Mouse (Mus musculus) heart, embryonic 12.5 days (tissue): ENCODE measurements around the gene Gm42688. TPM values are rescaled to one million over a fixed set of nuclear protein-coding genes. Genes with fewer than 3 reads are reported as not detected.

Source experiments
- ATAC-seq: fragments of 200-750 bp; cut with Nextera tagmentation; 2 replicates; pipeline ENCODE4 v1.8.0; 2017; ENCODE audit warnings: moderate TSS enrichment, moderate library complexity; ENCODE audit not compliant: insufficient number of reproducible peaks, low FRiP score
- H3K27ac ChIP-seq: fragments of 300-500 bp; sonication (generic); 2 replicates; pipeline ENCODE4 v1.5.1; 2016; ENCODE audit warnings: mild to moderate bottlenecking, moderate library complexity; ENCODE audit not compliant: poor library complexity, severe bottlenecking
- H3K27me3 ChIP-seq: fragments of 300-500 bp; sonication (generic); replicated peaks from 2 replicates; pipeline ENCODE4 v1.6.1; 2016; ENCODE audit warnings: mild to moderate bottlenecking, moderate library complexity
- H3K36me3 ChIP-seq: fragments of 300-500 bp; sonication (generic); 2 replicates; pipeline ENCODE4 v1.6.1; 2016; ENCODE audit warnings: mild to moderate bottlenecking, moderate library complexity
- H3K4me1 ChIP-seq: fragments of 300-500 bp; sonication (generic); replicated peaks from 2 replicates; pipeline ENCODE4 v1.6.1; 2016; ENCODE audit warnings: mild to moderate bottlenecking
- H3K4me2 ChIP-seq: fragments of 300-500 bp; sonication (generic); 2 replicates; pipeline ENCODE4 v1.6.1; 2016; ENCODE audit warnings: mild to moderate bottlenecking, moderate library complexity
- H3K4me3 ChIP-seq: fragments of 300-500 bp; sonication (generic); 2 replicates; pipeline ENCODE4 v1.5.1; 2016; ENCODE audit warnings: mild to moderate bottlenecking
- H3K9ac ChIP-seq: fragments of 300-500 bp; sonication (generic); 2 replicates; pipeline ENCODE4 v1.6.1; 2016; ENCODE audit warnings: mild to moderate bottlenecking, moderate library complexity
- H3K9me3 ChIP-seq: fragments of 300-500 bp; sonication (generic); replicated peaks from 2 replicates; pipeline ENCODE4 v1.6.1; 2016; ENCODE audit warnings: mild to moderate bottlenecking, moderate library complexity
- WGBS: fragments of 180-500 bp; shearing (Covaris S2); methylation state at CpG from one replicate; pipeline ENCODE4 v1.1.7; 2016; 5-methylcytosine and 5-hydroxymethylcytosine counted together
- polyA plus RNA-seq: library from polyadenylated mRNA; unstranded; fragments of >200 nt; fragmentation: Nextera tagmentation; extraction: Ambion mirVana; gene quantifications from 2 replicates; pipeline ENCODE4 v1.2.1, GENCODE M21; 2016

Gm42688 gene
- polyA plus RNA-seq, 1 experiment from 2014 or later = 2.2 TPM

GRCm38 (mm10) chr6:83132176-83132919 is 30.9 kb downstream of the Gm42688 start:
- Histone ChIP-seq H3K27ac (no peak overlapping the region), H3K4me3 (no peak overlapping the region), H3K36me3 (no peaks in the 10 kb centered on the region), H3K4me2 (no peak overlapping the region), H3K9me3 (no peaks in the 10 kb centered on the region), H3K9ac (no peak overlapping the region), H3K4me1 (peaks cover 18% of the 10 kb centered on the region), H3K27me3 (peaks cover 11% of the 10 kb centered on the region; the same call in 1 of the 2 replicates)
- 78% methylated on average over 9 of the region's 9 CpGs for WGBS
- ATAC-seq = no peak

- Histone ChIP-seq H3K4me3 (no peak overlapping the region), H3K9ac (no peak overlapping the region), H3K27ac (no peak overlapping the region), H3K9me3 (no peaks in the 10 kb centered on the region), H3K4me2 (no peak overlapping the region), H3K27me3 (peaks cover 11% of the 10 kb centered on the region; the same call in 1 of the 2 replicates), H3K36me3 (no peaks in the 10 kb centered on the region; the same call in 1 of the 2 replicates), H3K4me1 (peaks cover 32% of the 10 kb centered on the region)
- no peak for ATAC-seq
- 70% methylated on average over 3 of the region's 3 CpGs for WGBS
These were observed 32.8 kb downstream of the Gm42688 start for GRCm38 (mm10) chr6:83134226-83134625.

- peak within 1 kb of the TSS; percentile 92 for H3K9ac ChIP-seq
- H3K27ac ChIP-seq = peak within 1 kb of the TSS; percentile 100
- peaks cover 11% of the 10 kb centered on the region; the same call in 1 of the 2 replicates for H3K27me3 ChIP-seq
- peak within 1 kb of the TSS; percentile 68 for H3K4me3 ChIP-seq
- WGBS = 66% methylated on average over 7 of the region's 7 CpGs
- no peak for ATAC-seq
- H3K36me3 ChIP-seq = no peaks in the 10 kb centered on the region; the same call in 1 of the 2 replicates
- peaks cover 34% of the 10 kb centered on the region for H3K4me1 ChIP-seq
- H3K4me2 ChIP-seq = peak within 1 kb of the TSS; percentile 85
- no peaks in the 10 kb centered on the region for H3K9me3 ChIP-seq
These were observed 33.6 kb downstream of the Gm42688 start, which contains the start of gene Rtkn for GRCm38 (mm10) chr6:83134951-83135513. TSS of gene Rtkn (plus strand) at chr6:83135463.

GRCm38 (mm10) chr6:83135571-83136161 is 34.2 kb downstream of the Gm42688 start:
- no peak for ATAC-seq
- Histone ChIP-seq H3K4me2 (peak overlapping the region; percentile 85), H3K27ac (no peak overlapping the region), H3K4me3 (peak overlapping the region; percentile 68), H3K36me3 (no peaks in the 10 kb centered on the region; the same call in 1 of the 2 replicates), H3K27me3 (peaks cover 11% of the 10 kb centered on the region; the same call in 1 of the 2 replicates), H3K4me1 (peaks cover 34% of the 10 kb centered on the region), H3K9ac (peak overlapping the region; percentile 92), H3K9me3 (no peaks in the 10 kb centered on the region)
- WGBS = 7% methylated on average over 37 of the region's 37 CpGs

- H3K27ac ChIP-seq = peak overlapping the region; percentile 100
- H3K4me2 ChIP-seq = peak overlapping the region; percentile 85
- peak overlapping the region; percentile 68 for H3K4me3 ChIP-seq
- H3K27me3 ChIP-seq = peaks cover 11% of the 10 kb centered on the region; the same call in 1 of the 2 replicates
- peak overlapping the region; percentile 92 for H3K9ac ChIP-seq
- ATAC-seq = no peak
- no peaks in the 10 kb centered on the region for H3K9me3 ChIP-seq
- 21% methylated on average over 5 of the region's 5 CpGs for WGBS
- H3K4me1 ChIP-seq = peaks cover 37% of the 10 kb centered on the region
- H3K36me3 ChIP-seq = no peaks in the 10 kb centered on the region; the same call in 1 of the 2 replicates
These were observed 35.0 kb downstream of the Gm42688 start for GRCm38 (mm10) chr6:83136291-83136880.

GRCm38 (mm10) chr6:83136881-83137575 is 35.6 kb downstream of the Gm42688 start:
- H3K27me3 ChIP-seq = peaks cover 11% of the 10 kb centered on the region; the same call in 1 of the 2 replicates
- H3K4me1 ChIP-seq = peaks cover 43% of the 10 kb centered on the region
- peak overlapping the region; percentile 85 for H3K4me2 ChIP-seq
- H3K4me3 ChIP-seq = peak overlapping the region; percentile 68
- no peaks in the 10 kb centered on the region for H3K9me3 ChIP-seq
- H3K36me3 ChIP-seq = no peaks in the 10 kb centered on the region; the same call in 1 of the 2 replicates
- peak overlapping the region; percentile 92 for H3K9ac ChIP-seq
- WGBS = 1% methylated on average over 25 of the region's 26 CpGs
- peak overlapping the region; percentile 100 for H3K27ac ChIP-seq
- peak; percentile 83 for ATAC-seq

GRCm38 (mm10) chr6:83137576-83137950 is 36.1 kb downstream of the Gm42688 start:
- 1% methylated on average over 12 of the region's 12 CpGs for WGBS
- H3K27ac ChIP-seq = peak overlapping the region; percentile 100
- H3K4me2 ChIP-seq = peak overlapping the region; percentile 85
- peak overlapping the region; percentile 92 for H3K9ac ChIP-seq
- peaks cover 11% of the 10 kb centered on the region; the same call in 1 of the 2 replicates for H3K27me3 ChIP-seq
- no peaks in the 10 kb centered on the region; the same call in 1 of the 2 replicates for H3K36me3 ChIP-seq
- H3K4me3 ChIP-seq = peak overlapping the region; percentile 68
- peak; percentile 85 for ATAC-seq
- H3K4me1 ChIP-seq = peaks cover 48% of the 10 kb centered on the region
- no peaks in the 10 kb centered on the region for H3K9me3 ChIP-seq

- Histone ChIP-seq H3K4me3 (peak overlapping the region; percentile 68), H3K9ac (peak overlapping the region; percentile 92), H3K9me3 (no peaks in the 10 kb centered on the region), H3K27ac (peak overlapping the region; percentile 100), H3K4me1 (peaks cover 53% of the 10 kb centered on the region), H3K36me3 (no peaks in the 10 kb centered on the region; the same call in 1 of the 2 replicates), H3K27me3 (peaks cover 11% of the 10 kb centered on the region; the same call in 1 of the 2 replicates), H3K4me2 (peak overlapping the region; percentile 85)
- 2% methylated on average over 11 of the region's 11 CpGs for WGBS
- ATAC-seq = peak; percentile 50; the same call in 1 of the 2 replicates
These were observed 36.6 kb downstream of the Gm42688 start for GRCm38 (mm10) chr6:83138056-83138455.

GRCm38 (mm10) chr6:83140044-83140443 is 38.6 kb downstream of the Gm42688 start:
- H3K4me3 ChIP-seq = no peak overlapping the region
- H3K4me1 ChIP-seq = peaks cover 54% of the 10 kb centered on the region
- WGBS = 87% methylated on average over 8 of the region's 8 CpGs
- H3K4me2 ChIP-seq = no peak overlapping the region
- H3K27me3 ChIP-seq = peaks cover 2% of the 10 kb centered on the region; the same call in 1 of the 2 replicates
- H3K36me3 ChIP-seq = no peaks in the 10 kb centered on the region; the same call in 1 of the 2 replicates
- H3K27ac ChIP-seq = no peak overlapping the region
- H3K9ac ChIP-seq = no peak overlapping the region
- H3K9me3 ChIP-seq = no peaks in the 10 kb centered on the region
- no peak for ATAC-seq

- Histone ChIP-seq H3K4me1 (peaks cover 38% of the 10 kb centered on the region), H3K27ac (peak overlapping the region; percentile 36; the same call in 1 of the 2 replicates), H3K4me3 (peak overlapping the region; percentile 42), H3K4me2 (peak overlapping the region; percentile 74), H3K27me3 (no peaks in the 10 kb centered on the region), H3K9ac (peak overlapping the region; percentile 65), H3K9me3 (no peaks in the 10 kb centered on the region), H3K36me3 (peaks cover 6% of the 10 kb centered on the region; the same call in 1 of the 2 replicates)
- ATAC-seq = no peak
- WGBS = 55% methylated on average over 4 of the region's 4 CpGs
These were observed 40.2 kb downstream of the Gm42688 start for GRCm38 (mm10) chr6:83141636-83142035.
